Mouse (Mus musculus) right cerebral cortex, adult 18-20 months (tissue): Measurements from ENCODE around the gene H2afy2.

Experiments
- DNase-seq: peaks from one replicate; pipeline ENCODE4 v3.0.0; 2022; ENCODE audit warnings: mixed read lengths

Gene H2afy2

DNA sequence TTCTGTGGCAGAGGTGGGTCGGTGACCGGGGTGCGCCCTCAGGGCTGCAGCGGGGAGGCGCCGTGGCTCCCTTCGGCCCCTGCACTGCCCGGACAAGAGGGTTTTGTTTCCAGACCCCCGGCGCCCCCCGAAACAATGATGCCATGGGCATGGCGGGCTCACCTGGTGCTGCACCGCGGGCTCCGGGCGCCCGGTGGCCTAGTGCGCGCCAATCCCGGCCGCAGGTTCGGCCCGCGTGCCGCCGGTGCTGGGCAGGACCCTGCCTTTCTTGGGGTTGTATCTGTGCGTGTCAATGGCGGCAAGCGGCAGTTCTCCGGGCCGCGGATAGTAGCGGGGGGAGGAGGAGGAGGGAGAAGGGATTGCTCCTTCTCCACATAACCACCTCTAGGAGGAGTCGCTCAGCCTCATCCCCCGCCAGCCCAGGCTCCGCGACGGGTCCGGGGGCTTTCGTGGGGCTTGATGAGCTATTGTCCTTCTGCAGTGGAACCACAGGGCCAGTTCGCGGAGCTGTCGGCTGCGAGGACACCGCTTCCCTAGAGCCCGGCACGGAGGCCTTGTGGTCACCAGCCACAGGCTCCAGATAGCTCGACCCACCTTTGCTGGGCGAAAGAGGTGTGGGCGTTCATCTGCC, at the start of gene H2afy2:
Gene H2afy2 (minus strand): TSS at position 527 of the 631 bp plus-strand sequence.
- DNase-seq: peak; percentile 82

DNA sequence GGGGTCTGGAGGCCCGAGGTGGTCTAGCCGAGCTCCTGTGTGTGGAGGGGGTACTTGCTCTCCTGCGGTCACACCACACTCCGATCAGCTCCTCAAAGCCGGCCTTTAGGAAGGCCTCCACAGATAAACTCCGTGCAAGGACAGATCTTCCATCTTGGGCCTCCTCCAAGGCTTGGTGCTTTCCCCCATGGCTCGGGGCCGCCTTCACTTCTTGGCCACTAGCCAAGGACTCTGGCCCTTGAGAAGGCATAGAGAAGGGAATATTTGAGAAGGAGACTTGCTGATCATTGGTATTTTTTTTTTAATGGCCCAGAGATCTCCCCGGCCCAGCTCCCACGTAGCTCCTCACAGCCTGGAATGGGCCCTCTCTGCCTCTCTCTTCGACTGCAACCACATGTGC, 48.8 kb upstream of the H2afy2 start:
- DNase-seq: no peak

- no peak for DNase-seq
Measured at GRCm38 (mm10) chr10:61831741-61832140, 47.8 kb upstream of the H2afy2 start.

- no peak for DNase-seq
Measured at GRCm38 (mm10) chr10:61831251-61831650, 47.3 kb upstream of the H2afy2 start.

GRCm38 (mm10) chr10:61830817-61831216, 46.9 kb upstream of the H2afy2 start:
- DNase-seq: no peak

- DNase-seq: no peak
Measured at GRCm38 (mm10) chr10:61829046-61829445, 45.1 kb upstream of the H2afy2 start.

DNA sequence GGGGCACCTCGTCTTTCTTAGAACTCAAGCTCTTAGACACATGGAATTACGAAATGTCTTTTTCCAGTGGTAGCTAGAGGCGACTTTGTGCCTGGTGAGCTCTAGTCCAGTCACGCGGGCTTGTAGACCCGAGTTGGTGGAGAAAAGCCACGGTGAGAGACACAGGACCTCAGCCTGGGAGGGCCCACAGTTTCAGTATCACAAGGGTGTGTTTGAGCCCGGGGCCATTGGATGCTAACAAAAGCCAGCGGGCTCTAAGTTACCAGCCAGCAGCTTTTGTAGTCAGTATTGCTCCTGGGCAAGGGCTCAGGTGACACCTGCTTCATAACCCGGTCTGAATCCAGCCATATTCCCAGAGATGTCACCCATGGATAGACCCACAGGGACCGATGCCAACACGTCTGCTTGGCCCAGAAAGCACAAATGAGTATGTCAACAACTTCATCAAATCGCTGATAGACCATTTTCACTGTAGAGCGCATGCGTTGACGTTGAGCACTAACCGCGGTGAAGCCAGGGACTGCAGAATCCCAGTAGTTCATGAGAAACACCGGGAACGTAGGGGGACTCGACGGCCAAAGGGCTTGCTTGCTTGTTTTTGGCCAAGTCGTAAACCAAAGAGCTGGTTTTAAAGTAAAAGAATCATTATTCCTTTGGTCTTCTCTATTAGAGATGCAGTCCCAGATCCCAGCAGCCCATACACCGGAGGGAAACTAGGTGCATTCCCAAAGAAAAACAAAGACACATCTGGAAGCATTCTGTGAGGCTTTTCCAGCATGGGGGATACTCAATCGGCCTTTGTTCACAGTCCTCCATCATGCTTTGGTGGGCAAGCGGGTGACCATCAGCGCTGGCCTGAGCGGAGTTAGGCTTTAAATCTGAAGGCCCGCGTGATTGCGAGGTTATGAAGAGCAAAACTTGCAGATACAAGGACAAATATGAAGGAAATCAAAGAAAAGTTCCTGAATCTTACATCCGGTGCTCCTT, 44.3 kb upstream of the H2afy2 start:
- no peak for DNase-seq

GRCm38 (mm10) chr10:61826753-61827435, 42.9 kb upstream of the H2afy2 start:
- DNase-seq: no peak

- no peak for DNase-seq
Measured at GRCm38 (mm10) chr10:61825979-61826752, 42.2 kb upstream of the H2afy2 start.

GRCm38 (mm10) chr10:61825536-61825935, 41.6 kb upstream of the H2afy2 start:
- no peak for DNase-seq

DNA sequence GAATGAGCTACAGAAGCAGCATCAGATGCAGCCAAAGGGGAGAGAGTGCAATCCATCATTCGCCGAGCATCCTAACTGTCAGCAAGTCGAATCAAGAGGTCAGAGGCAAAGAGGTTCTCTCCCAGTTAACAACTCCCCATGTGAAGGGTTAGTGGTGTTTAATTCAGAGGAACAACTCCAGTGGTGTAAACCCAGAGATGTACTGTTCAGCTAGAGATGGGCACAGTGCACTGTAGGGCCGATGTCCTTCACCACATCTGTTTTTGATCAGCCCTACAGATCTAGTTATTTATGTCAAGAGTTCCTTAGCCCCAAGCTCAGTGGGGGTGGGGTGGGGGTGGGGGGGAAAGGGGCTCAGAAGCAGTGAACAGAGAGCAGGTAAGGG, 39.8 kb upstream of the H2afy2 start:
- no peak for DNase-seq

DNA sequence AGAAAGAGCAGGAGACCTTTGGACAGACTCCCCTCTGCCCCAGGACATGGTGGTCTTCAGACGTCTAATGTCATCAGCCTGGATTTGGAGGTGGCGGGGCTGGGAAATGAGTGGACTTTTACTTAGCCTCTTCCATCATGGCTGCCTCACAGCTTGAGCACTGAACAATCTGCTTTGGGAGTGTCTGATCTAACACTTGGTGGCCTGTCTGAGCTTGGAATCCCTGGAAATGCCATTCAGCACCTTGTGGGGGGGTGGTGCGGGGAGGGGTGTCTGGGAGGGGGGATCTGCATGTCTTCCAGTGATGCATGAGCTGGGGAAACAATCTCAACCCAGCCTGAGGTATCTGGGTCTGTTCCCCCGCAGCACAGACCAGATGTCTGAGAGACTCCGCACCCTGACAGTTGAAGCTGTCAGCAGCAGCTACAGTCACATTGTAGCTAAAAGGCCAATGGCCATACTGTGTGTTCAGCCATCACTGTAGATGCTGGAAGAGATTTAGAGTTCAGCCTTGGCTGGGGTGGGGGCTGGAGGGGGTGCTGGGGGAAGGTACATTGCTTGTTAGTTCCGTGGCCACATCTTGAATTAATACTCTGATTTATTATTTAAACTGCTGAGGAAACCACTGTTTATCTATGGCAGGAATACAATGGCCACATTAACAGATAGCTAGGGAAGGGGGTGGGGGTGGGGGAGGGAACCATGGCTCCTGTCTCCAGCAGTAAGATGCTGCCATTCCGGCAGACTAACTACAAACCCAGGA, 39.2 kb upstream of the H2afy2 start:
- DNase-seq: no peak

DNA sequence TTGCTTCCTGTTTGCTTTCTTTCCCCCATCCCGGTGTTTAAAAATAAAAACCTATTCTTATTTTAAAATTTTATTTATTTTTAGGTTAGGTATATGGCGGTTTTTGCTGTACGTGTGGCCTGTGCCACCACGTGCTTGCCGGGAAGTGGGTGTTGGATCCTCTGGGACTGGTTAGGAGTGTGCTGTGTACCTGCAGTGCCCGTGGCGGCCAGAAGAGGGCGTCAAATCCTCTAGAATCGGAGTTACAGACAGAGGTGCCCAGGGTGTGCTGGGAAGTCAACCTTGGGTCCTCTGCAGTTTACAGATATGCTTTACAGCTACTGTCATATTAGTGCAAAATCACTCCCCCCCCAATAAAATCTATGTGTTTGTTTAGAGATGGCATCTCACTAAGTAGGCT, 36.1 kb upstream of the H2afy2 start:
- no peak for DNase-seq

DNA sequence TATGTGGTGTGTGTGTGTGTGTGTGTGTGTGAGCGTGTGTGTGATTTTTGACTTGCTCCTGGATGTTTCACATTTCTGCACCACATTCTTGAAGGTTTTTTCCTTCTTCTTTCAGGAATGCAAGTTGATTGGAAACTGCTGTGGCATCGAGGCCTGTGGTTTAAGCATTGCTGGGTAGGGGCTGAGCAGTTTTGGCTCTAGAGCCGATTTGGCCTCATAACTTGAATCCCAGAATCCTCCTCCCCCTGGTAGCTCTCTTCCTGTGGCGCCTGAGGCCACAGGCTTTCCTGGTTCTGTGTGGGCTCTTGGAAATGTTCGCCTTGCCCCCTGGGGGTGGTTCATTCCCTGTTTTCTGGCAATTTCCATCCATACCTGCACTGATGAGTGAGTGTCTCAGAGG, 28.0 kb upstream of the H2afy2 start:
- DNase-seq: no peak

DNA sequence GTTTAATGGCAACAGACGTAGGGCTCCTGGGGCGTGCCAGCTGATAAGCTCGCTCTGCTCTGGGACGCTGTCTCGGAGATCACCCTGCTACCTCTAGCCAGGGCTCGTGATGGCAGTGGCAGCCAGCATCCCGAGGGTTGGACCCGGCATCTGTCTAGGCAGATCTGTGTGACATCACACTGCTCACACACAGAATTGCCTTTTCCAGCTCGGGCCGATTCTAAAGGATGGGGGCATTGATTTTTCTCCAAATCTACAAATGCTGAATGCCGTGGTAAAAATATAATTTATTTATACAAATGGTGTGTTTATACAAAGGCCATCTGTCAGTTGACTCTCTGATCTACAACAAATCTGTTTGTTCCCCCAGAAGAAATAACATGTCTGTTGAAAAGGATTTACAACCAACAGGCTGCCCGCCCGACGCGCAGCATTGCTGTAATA, 14.2 kb upstream of the H2afy2 start:
- no peak for DNase-seq

DNA sequence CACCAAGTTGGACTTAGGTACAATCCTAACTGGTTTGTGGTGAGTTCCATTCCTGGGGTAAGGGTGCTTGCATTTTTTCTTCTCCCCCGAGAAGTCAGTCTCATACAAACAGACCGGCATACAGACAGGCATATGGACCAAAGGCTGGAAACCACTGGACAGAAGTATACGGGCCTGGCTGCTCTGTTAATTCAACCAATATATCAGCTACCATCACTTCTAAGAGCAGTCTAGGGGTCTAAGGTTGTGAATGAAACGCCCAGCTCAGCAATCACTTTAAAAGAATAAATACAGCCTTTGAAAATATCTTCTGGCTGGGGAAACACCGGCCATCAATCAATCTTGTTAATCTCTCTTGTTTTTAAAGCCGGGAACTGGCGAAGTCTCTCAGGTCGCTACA, 11.5 kb upstream of the H2afy2 start:
- no peak for DNase-seq

- no peak for DNase-seq
Measured at GRCm38 (mm10) chr10:61794971-61795370, 11.0 kb upstream of the H2afy2 start.

DNA sequence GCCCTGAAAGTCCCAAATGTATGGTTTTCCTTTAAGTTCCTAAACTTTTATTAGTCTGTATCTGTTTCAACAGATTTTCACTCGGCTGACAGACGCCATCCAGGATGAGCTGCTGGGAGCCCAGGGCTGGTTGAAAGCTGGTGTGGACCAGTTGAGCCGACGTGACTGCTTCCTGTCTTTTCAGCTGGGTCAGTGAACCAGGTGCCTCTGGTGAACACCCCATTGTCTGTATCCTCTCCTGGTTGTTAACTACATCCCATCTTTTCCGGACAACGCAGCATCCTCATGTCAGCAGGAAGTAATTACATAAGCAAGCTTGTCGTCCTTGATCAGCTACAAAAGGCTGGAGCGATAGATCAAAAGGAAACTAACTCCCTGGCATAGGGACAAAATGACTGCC, 9.1 kb upstream of the H2afy2 start:
- no peak for DNase-seq

GRCm38 (mm10) chr10:61788499-61788898, 4.6 kb upstream of the H2afy2 start:
- no peak for DNase-seq

DNA sequence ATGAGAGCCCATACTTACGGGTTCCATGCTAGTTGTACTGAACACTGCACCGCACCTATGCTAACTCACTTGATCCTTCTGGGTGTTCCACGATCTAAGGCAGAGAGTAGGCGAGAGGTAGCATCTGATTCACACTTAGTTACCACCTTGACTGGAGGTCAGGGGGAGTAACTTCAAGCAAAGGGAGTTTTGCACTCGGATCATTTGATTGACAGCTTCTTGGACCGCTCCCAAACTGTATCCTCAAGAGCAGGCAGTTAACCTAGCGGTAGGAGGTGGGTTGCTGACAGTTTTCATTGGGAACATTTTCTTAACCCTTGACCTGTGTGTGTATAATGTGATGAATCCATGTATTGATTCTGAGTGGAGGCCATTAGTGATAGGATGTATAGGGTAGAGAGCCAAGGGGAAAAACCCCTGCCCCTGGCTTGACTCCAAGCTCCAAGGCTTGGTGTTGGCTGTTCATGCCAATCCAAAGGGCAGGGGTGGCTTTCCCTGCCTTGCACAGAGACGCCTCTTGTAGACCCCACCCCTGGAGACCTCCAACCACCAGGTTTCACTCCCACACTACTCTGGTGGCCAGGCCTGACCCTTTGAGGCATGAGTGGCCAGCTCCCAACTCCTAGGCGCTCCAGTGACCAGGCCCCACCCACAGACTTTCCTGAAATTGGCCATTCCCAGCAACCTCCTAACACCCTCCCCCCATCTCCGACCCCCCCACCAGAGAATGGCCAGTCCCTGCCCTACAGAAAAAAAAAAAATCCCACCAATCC, 3.8 kb upstream of the H2afy2 start:
- DNase-seq: no peak

DNA sequence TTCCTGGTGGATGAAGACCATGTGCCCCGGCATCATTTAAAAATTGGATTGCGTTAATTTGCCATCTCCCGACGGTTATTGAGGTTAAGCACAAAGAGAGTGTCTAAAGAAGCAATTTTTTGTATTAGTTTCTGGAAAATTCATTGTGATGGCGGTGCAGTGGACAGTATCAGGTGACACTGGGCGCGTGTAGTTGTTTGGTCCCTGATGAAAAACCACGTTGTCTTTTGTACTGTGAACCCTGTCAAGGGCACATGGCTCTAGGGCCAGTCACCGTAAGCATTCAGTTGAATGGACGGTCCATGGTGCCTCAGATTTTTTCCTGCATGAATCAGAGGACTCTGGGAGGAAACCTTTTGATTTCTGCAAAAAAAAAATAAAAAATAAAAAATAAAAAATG, 467 bp upstream of the H2afy2 start:
- DNase-seq: no peak
